Mouse (Mus musculus): Measurements from ENCODE around the gene Spata20. TPM values are rescaled to one million over a fixed set of nuclear protein-coding genes. Genes with fewer than 3 reads are reported as not detected.

Spata20 gene
- polyA plus RNA-seq, 1 experiment = not detected

GRCm38 (mm10) chr11:94441752-94442151 lies 44.2 kb downstream of the Spata20 start:
- Histone ChIP-seq H3K27ac (ENCODE audit: insufficient read depth, low read depth, low read length) (no peak overlapping the region), H3K4me3 (ENCODE audit: insufficient read depth, low read length) (no peak overlapping the region), H3K4me1 (ENCODE audit: control insufficient read depth, insufficient read depth, low read length) (no peaks in the 10 kb centered on the region)
- no peak for TF ChIP-seq POLR2A (IDR thresholded peaks at IDR 0.05; ENCODE audit: borderline replicate concordance, low read depth, low read length)

GRCm38 (mm10) chr11:94441122-94441521 lies 44.9 kb downstream of the Spata20 start:
- Histone ChIP-seq H3K4me1 (ENCODE audit: control insufficient read depth, insufficient read depth, low read length) (no peaks in the 10 kb centered on the region), H3K27ac (ENCODE audit: insufficient read depth, low read depth, low read length) (no peak overlapping the region), H3K4me3 (ENCODE audit: insufficient read depth, low read length) (no peak overlapping the region)
- TF ChIP-seq POLR2A (IDR thresholded peaks at IDR 0.05; ENCODE audit: borderline replicate concordance, low read depth, low read length) (no peak), CTCF (IDR thresholded peaks at IDR 0.05; ENCODE audit: low read depth, low read length) (no peak)

- Histone ChIP-seq H3K27ac (ENCODE audit: insufficient read depth, low read depth, low read length) (no peak overlapping the region), H3K4me1 (ENCODE audit: control insufficient read depth, insufficient read depth, low read length) (no peaks in the 10 kb centered on the region), H3K4me3 (ENCODE audit: insufficient read depth, low read length) (no peak overlapping the region)
- TF ChIP-seq POLR2A (IDR thresholded peaks at IDR 0.05; ENCODE audit: borderline replicate concordance, low read depth, low read length) (no peak), CTCF (IDR thresholded peaks at IDR 0.05; ENCODE audit: low read depth, low read length) (no peak)
Measured at GRCm38 (mm10) chr11:94440421-94440820, 45.6 kb downstream of the Spata20 start.

- no peak overlapping the region for H3K4me3 ChIP-seq (ENCODE audit: insufficient read depth, low read length)
- TF ChIP-seq CTCF (IDR thresholded peaks at IDR 0.05; ENCODE audit: low read depth, low read length) (no peak), POLR2A (IDR thresholded peaks at IDR 0.05; ENCODE audit: borderline replicate concordance, low read depth, low read length) (no peak)
- H3K27ac ChIP-seq (ENCODE audit: insufficient read depth, low read depth, low read length) = no peak overlapping the region
- no peaks in the 10 kb centered on the region for H3K4me1 ChIP-seq (ENCODE audit: control insufficient read depth, insufficient read depth, low read length)
Measured at GRCm38 (mm10) chr11:94429011-94429651, 56.8 kb downstream of the Spata20 start.

Other genes with a start within 250 kb of the Spata20 start
- gene Wfikkn2, start 240.2 kb downstream of the Spata20 start, polyA plus RNA-seq (2012; ENCODE audit: insufficient read depth, insufficient read length, missing spikeins) = not detected in 2 replicates
- not detected in 2 replicates for gene Gm21885, start 204.3 kb downstream of the Spata20 start, polyA plus RNA-seq (2012; ENCODE audit: insufficient read depth, insufficient read length, missing spikeins)
- gene Luc7l3, start 164.2 kb downstream of the Spata20 start, polyA plus RNA-seq (2012; ENCODE audit: insufficient read depth, insufficient read length, missing spikeins) = 146 and 206 TPM in 2 replicates
- 43.9 and 47.6 TPM in 2 replicates for gene Ankrd40, start 158.2 kb downstream of the Spata20 start, polyA plus RNA-seq (2012; ENCODE audit: insufficient read depth, insufficient read length, missing spikeins)
- gene Abcc3, start 93.2 kb downstream of the Spata20 start, polyA plus RNA-seq (2012; ENCODE audit: insufficient read depth, insufficient read length, missing spikeins) = 57.3 and 58.9 TPM in 2 replicates
- not detected in 2 replicates for gene Cacna1g, start 12.0 kb downstream of the Spata20 start, polyA plus RNA-seq (2012; ENCODE audit: insufficient read depth, insufficient read length, missing spikeins)
- gene Epn3, start 13.8 kb upstream of the Spata20 start, polyA plus RNA-seq (2012; ENCODE audit: insufficient read depth, insufficient read length, missing spikeins) = not detected in 2 replicates
- gene Mycbpap, start 35.6 kb upstream of the Spata20 start, polyA plus RNA-seq (2012; ENCODE audit: insufficient read depth, insufficient read length, missing spikeins) = 0.50 and 0.89 TPM in 2 replicates
- 2.4 and 3.3 TPM in 2 replicates for gene Rsad1, start 63.1 kb upstream of the Spata20 start, polyA plus RNA-seq (2012; ENCODE audit: insufficient read depth, insufficient read length, missing spikeins)
- gene Chad, start 78.9 kb upstream of the Spata20 start, polyA plus RNA-seq (2012; ENCODE audit: insufficient read depth, insufficient read length, missing spikeins) = not detected in 2 replicates
- 9.5 and 10.2 TPM in 2 replicates for gene Acsf2, start 115.7 kb upstream of the Spata20 start, polyA plus RNA-seq (2012; ENCODE audit: insufficient read depth, insufficient read length, missing spikeins)
- 48.9 and 57.6 TPM in 2 replicates for gene Lrrc59, start 143.6 kb upstream of the Spata20 start, polyA plus RNA-seq (2012; ENCODE audit: insufficient read depth, insufficient read length, missing spikeins)
- 65.1 and 74.4 TPM in 2 replicates for gene Mrpl27, start 167.6 kb upstream of the Spata20 start, polyA plus RNA-seq (2012; ENCODE audit: insufficient read depth, insufficient read length, missing spikeins)
- gene Eme1, start 167.8 kb upstream of the Spata20 start, polyA plus RNA-seq (2012; ENCODE audit: insufficient read depth, insufficient read length, missing spikeins) = 4.1 and 7.5 TPM in 2 replicates
- gene Xylt2, start 191.3 kb upstream of the Spata20 start, polyA plus RNA-seq (2012; ENCODE audit: insufficient read depth, insufficient read length, missing spikeins) = 186 and 188 TPM in 2 replicates
- gene Gm11541, start 218.3 kb upstream of the Spata20 start, polyA plus RNA-seq (2012; ENCODE audit: insufficient read depth, insufficient read length, missing spikeins) = not detected in 2 replicates